Mouse (Mus musculus): ENCODE measurements around the gene Spag9.

GRCm38 (mm10) chr11:94161867-94162581 lies 166.1 kb downstream of the Spag9 start:
- no peak for TF ChIP-seq POLR2A (IDR thresholded peaks at IDR 0.05; ENCODE audit: extremely low read depth, insufficient read depth, low read length)
- TF ChIP-seq CTCF (IDR thresholded peaks at IDR 0.05; ENCODE audit: extremely low read depth, insufficient read depth, low read length) = no peak
